Mouse (Mus musculus): ENCODE measurements at regions not wholly inside any gene's neighbourhood (a gene's known extent, or its start where the extent isn't known, plus 50 kb on each side); places are given as distances from the start of the nearest gene placed in this dataset.

GRCm38 (mm10) chr15:96749534-96750256 lies 50.2 kb upstream of the Slc38a2 start:
- no peak for DNase-seq (ENCODE audit: extremely low spot score, low read depth, low spot score)
